Mouse (Mus musculus) thymus, adult 2 months (tissue): ENCODE results near the gene Map1lc3a.

Experiments used
- CTCF ChIP-seq: fragments of 200-500 bp; IDR thresholded peaks from 2 replicates; pipeline ENCODE4 v1.5.1; 2012; ENCODE audit warnings: mild to moderate bottlenecking, control low read depth, low read length, moderate library complexity, borderline replicate concordance; ENCODE audit not compliant: control insufficient read depth, poor library complexity, insufficient read depth; ENCODE audit errors: extremely low read depth
- POLR2A ChIP-seq: fragments of 200-500 bp; IDR thresholded peaks from 2 replicates; pipeline ENCODE4 v1.6.1; 2012; ENCODE audit warnings: mild to moderate bottlenecking, low read length, control low read depth, moderate library complexity; ENCODE audit not compliant: control insufficient read depth, poor library complexity, insufficient read depth; ENCODE audit errors: extremely low read depth

DNA sequence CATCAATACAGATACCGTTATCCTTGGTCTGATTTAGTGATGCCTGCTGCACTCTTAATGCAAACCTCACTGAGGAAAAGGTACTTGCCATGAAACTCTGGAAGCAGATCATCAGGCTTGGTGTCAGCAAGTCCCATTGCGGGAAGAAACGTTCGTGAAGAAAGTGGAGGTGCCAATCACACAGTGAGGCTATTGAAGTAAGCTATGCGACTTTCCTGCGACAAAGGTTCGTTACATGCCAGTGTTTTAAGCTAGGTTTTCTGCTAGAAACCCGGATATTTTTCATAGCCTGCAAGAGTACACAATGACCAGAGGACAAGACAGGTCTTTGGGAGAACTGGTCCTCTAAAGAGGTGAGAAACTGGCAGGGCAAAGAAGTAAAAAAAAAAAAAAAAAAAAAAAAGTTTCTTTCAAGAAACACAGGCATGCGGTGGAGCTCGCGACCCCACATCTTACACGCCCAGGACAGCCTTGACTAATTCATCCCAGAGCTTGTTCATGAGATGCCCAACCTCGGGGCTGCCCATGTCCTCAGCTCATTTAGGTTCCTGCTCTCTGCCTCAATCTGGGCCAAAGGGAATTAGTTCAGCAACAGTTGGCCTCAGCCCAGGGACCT is 40.2 kb upstream of the Map1lc3a start:
- TF ChIP-seq CTCF (no peak), POLR2A (no peak)
